Mouse (Mus musculus): ENCODE results near the gene Rere.

DNA sequence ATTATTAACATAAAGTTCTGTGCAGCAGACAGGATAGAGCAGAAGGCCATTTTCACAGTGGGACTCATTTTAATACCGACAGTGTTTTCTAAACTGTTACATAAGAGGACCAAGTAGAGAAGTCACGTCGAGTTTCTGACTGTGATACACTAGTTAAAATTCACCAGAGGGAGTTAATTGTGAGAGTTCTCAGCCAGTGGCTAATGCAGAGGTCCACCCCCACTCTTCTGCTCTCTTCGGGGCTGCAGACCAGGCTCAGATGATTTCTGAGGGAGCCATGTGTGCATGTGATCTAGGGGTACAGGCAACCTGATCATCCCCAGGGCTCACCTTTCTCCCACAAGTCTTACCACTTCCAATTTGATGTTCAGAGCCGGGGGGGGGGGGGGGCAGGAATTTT lies 281.8 kb downstream of the Rere start:
- TF ChIP-seq CTCF (IDR thresholded peaks at IDR 0.05; ENCODE audit: borderline replicate concordance, extremely low read depth, insufficient read depth, insufficient read length) (no peak), POLR2A (IDR thresholded peaks at IDR 0.05; ENCODE audit: borderline replicate concordance, extremely low read depth, insufficient read depth, insufficient read length, poor library complexity, severe bottlenecking) (no peak)
